Mouse (Mus musculus) intestine, embryonic 16.5 days (tissue): ENCODE measurements around the gene Zfp148. TPM values are rescaled to one million over a fixed set of nuclear protein-coding genes. Genes with fewer than 3 reads are reported as not detected.
A peak's percentile ranks its signal among the peaks of the same experiment; 100 is the strongest.

Experiments used
- ATAC-seq: fragments of 200-750 bp; cut with Nextera tagmentation; 2 replicates; pipeline ENCODE4 v1.8.0; 2017; ENCODE audit warnings: moderate TSS enrichment, moderate library complexity
- H3K27ac ChIP-seq: fragments of 300-500 bp; sonication (generic); 2 replicates; pipeline ENCODE4 v1.5.1; 2014; ENCODE audit warnings: mild to moderate bottlenecking, low read length
- H3K27me3 ChIP-seq: fragments of 300-500 bp; sonication (generic); replicated peaks from 2 replicates; pipeline ENCODE4 v1.6.1; 2014; ENCODE audit warnings: low read length, control low read depth, mixed read lengths; ENCODE audit not compliant: control insufficient read depth, insufficient read depth
- H3K36me3 ChIP-seq: fragments of 300-500 bp; sonication (generic); 2 replicates; pipeline ENCODE4 v1.6.1; 2014; ENCODE audit warnings: low read length, control low read depth; ENCODE audit not compliant: control insufficient read depth, insufficient read depth
- H3K4me1 ChIP-seq: fragments of 300-500 bp; sonication (generic); 2 replicates; pipeline ENCODE4 v1.6.1; 2014; ENCODE audit warnings: low read length, control low read depth, mixed read lengths; ENCODE audit not compliant: control insufficient read depth, insufficient read depth
- H3K4me2 ChIP-seq: fragments of 300-500 bp; sonication (generic); 2 replicates; pipeline ENCODE4 v1.6.1; 2014; ENCODE audit warnings: low read depth, low read length, control low read depth
- H3K4me3 ChIP-seq: fragments of 300-500 bp; sonication (generic); 2 replicates; pipeline ENCODE4 v1.5.1; 2014; ENCODE audit warnings: mild to moderate bottlenecking, low read length
- H3K9ac ChIP-seq: fragments of 300-500 bp; sonication (generic); 2 replicates; pipeline ENCODE4 v1.6.1; 2014; ENCODE audit warnings: low read depth, low read length
- H3K9me3 ChIP-seq: fragments of 300-500 bp; sonication (generic); 2 replicates; pipeline ENCODE4 v1.6.1; 2016; ENCODE audit warnings: low read length, control low read depth; ENCODE audit not compliant: control insufficient read depth
- WGBS: fragments of 180-500 bp; shearing (Covaris S2); extraction: QIAGEN DNeasy Blood & Tissue Kit; methylation state at CpG from one replicate; pipeline ENCODE4 v1.1.7; 2014; 5-methylcytosine and 5-hydroxymethylcytosine counted together
- polyA plus RNA-seq: library from polyadenylated mRNA; unstranded; fragments of >200 nt; fragmentation: Nextera tagmentation; extraction: Ambion mirVana; gene quantifications from 2 replicates; pipeline ENCODE4 v1.2.1, GENCODE M21; 2015

Zfp148 gene
- polyA plus RNA-seq, 1 experiment from 2014 or later: 39.9 TPM

GRCm38 (mm10) chr16:33399913-33400782 lies 19.5 kb downstream of the Zfp148 start:
- Histone ChIP-seq H3K36me3 (no peaks in the 10 kb centered on the region), H3K4me3 (peak overlapping the region; percentile 45), H3K9ac (peak overlapping the region; percentile 70), H3K27ac (peak overlapping the region; percentile 75), H3K4me1 (peaks cover 32% of the 10 kb centered on the region), H3K27me3 (no peaks in the 10 kb centered on the region), H3K9me3 (no peaks in the 10 kb centered on the region), H3K4me2 (peak overlapping the region; percentile 60)
- ATAC-seq: peak; percentile 96
- WGBS: 2% methylated on average over 28 of the region's 28 CpGs

DNA sequence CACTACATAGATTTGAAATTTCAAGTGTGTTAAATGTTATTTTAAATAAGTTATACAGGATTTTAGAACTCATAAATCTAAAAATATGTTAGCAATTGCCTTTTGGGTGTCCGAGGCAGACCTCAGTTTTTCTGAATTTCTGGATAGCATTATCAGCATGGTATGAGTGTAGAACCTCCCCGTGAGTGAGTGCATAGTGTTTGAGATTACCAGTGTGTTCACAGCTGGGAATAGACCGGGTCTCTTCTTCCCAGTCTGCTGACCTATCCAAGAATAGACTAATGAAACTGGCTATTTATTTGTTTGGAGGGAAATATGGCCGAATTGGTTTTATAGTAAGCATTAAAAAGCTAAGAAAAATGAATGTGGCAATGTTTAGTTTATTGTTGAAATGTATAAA lies 20.3 kb downstream of the Zfp148 start:
- no peak for ATAC-seq
- H3K4me2 ChIP-seq: no peak overlapping the region
- peaks cover 32% of the 10 kb centered on the region for H3K4me1 ChIP-seq
- H3K9me3 ChIP-seq: no peaks in the 10 kb centered on the region
- 57% methylated on average over 4 of the region's 4 CpGs for WGBS
- H3K9ac ChIP-seq: no peak overlapping the region
- no peaks in the 10 kb centered on the region for H3K36me3 ChIP-seq
- H3K27ac ChIP-seq: no peak overlapping the region
- H3K4me3 ChIP-seq: no peak overlapping the region
- no peaks in the 10 kb centered on the region for H3K27me3 ChIP-seq

GRCm38 (mm10) chr16:33403258-33403657 lies 22.6 kb downstream of the Zfp148 start:
- Histone ChIP-seq H3K9ac (no peak overlapping the region), H3K27me3 (no peaks in the 10 kb centered on the region), H3K9me3 (no peaks in the 10 kb centered on the region), H3K36me3 (no peaks in the 10 kb centered on the region), H3K4me2 (no peak overlapping the region), H3K27ac (no peak overlapping the region), H3K4me3 (no peak overlapping the region), H3K4me1 (peaks cover 32% of the 10 kb centered on the region)
- 70% methylated on average over 2 of the region's 2 CpGs for WGBS
- ATAC-seq: no peak

- no peaks in the 10 kb centered on the region for H3K27me3 ChIP-seq
- no peak for ATAC-seq
- H3K4me3 ChIP-seq: no peak overlapping the region
- no peak overlapping the region for H3K4me2 ChIP-seq
- no peak overlapping the region for H3K27ac ChIP-seq
- peaks cover 32% of the 10 kb centered on the region for H3K4me1 ChIP-seq
- WGBS: 78% methylated on average over 3 of the region's 3 CpGs
- H3K9ac ChIP-seq: no peak overlapping the region
- no peaks in the 10 kb centered on the region for H3K36me3 ChIP-seq
- H3K9me3 ChIP-seq: no peaks in the 10 kb centered on the region
These were observed 23.4 kb downstream of the Zfp148 start for GRCm38 (mm10) chr16:33404055-33404454.

DNA sequence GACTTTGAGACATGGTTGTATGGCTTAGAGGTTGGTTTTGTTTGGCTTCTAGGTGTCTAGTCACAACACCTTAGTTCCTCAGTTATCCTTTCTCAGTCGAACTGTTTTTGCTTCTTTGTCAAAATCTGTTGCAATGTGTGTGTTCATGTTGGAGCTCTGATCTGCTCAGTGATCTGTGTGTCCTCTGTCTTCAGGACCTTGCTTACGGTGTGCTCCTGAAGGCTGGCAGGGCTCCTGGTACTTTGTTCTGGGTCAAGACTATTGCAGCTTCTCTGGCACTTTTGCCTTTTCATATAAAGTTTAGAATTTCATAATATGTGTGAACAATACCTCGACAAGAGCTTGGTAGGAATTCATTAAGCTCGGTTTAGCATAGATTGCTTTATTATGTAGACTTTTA lies 24.9 kb downstream of the Zfp148 start:
- Histone ChIP-seq H3K36me3 (no peaks in the 10 kb centered on the region), H3K4me1 (peaks cover 20% of the 10 kb centered on the region), H3K9me3 (no peaks in the 10 kb centered on the region), H3K4me2 (no peak overlapping the region), H3K27me3 (no peaks in the 10 kb centered on the region), H3K9ac (no peak overlapping the region), H3K4me3 (no peak overlapping the region), H3K27ac (no peak overlapping the region)
- 82% methylated on average over 4 of the region's 4 CpGs for WGBS
- ATAC-seq: no peak

- Histone ChIP-seq H3K9ac (no peak overlapping the region), H3K36me3 (no peaks in the 10 kb centered on the region), H3K4me2 (no peak overlapping the region), H3K27me3 (no peaks in the 10 kb centered on the region), H3K27ac (no peak overlapping the region), H3K4me3 (no peak overlapping the region), H3K4me1 (peaks cover 10% of the 10 kb centered on the region), H3K9me3 (no peaks in the 10 kb centered on the region)
- 84% methylated on average over 2 of the region's 2 CpGs for WGBS
- no peak for ATAC-seq
These were observed 29.5 kb downstream of the Zfp148 start for GRCm38 (mm10) chr16:33410151-33410550.

DNA sequence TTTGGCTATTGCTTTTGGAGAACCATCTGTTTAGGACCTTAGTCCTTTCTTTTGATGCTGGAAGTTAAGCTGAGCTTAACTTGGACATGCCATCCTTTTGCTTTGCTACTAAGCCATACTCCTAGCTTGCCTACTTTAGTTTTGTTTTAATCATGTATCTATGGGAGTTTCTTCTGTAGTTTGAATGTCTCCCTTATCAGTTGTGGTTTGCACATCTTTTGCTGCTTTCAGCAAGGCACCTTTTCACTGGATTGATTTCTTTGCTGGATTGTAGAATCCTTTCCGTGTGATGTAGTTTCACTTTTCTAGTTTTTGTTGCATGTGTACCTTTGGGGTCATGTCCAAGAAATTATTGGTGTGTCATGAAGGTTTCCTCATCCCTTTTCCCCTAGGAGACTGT lies 30.0 kb downstream of the Zfp148 start:
- no peak overlapping the region for H3K27ac ChIP-seq
- no peaks in the 10 kb centered on the region for H3K9me3 ChIP-seq
- no peak overlapping the region for H3K4me2 ChIP-seq
- H3K4me3 ChIP-seq: no peak overlapping the region
- peaks cover 15% of the 10 kb centered on the region for H3K4me1 ChIP-seq
- no peak overlapping the region for H3K9ac ChIP-seq
- WGBS: 85% methylated on average over 1 of the region's 1 CpGs
- no peaks in the 10 kb centered on the region for H3K36me3 ChIP-seq
- H3K27me3 ChIP-seq: no peaks in the 10 kb centered on the region
- no peak for ATAC-seq

DNA sequence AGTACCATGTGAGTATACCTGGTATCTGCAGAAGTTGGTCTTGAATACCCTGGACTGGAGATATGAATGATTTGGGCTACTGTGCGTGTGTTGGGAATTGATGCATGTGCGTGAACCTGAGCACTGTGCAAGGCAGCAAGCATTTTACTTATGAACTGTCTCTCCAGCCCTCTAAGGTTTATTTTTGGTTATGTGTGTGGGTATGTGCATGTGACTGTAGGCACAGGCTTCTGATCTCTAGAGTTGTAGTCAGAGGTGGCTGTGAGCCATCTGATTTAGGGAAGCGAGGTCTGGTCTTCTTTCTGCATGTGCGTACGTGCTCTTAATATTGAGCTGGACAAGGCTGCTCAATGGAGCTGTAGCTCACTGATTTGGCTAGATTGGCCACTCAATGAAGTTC lies 33.6 kb downstream of the Zfp148 start:
- Histone ChIP-seq H3K27ac (no peak overlapping the region), H3K4me3 (no peak overlapping the region), H3K27me3 (no peaks in the 10 kb centered on the region), H3K9me3 (no peaks in the 10 kb centered on the region), H3K4me2 (no peak overlapping the region), H3K9ac (no peak overlapping the region), H3K36me3 (no peaks in the 10 kb centered on the region), H3K4me1 (peaks cover 19% of the 10 kb centered on the region)
- no peak for ATAC-seq
- WGBS: 88% methylated on average over 5 of the region's 5 CpGs

DNA sequence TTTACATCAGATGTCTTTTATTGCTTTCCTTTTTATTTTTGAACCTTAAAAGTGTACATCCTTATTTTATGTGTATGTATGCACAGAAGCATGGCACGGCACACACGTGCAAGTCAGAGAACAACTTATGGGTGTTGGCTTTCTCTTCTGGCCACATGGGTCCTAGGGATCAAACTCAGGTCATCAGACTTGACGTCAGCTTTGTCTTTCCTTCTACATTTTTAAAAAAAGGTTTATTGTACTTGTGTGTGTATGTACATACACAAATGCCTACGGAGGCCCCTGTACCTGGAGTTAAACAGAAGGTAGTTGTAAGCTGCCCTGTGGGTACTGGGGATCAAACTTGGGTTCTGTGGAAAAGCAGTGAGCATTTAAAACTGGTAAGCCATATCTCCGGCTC lies 35.0 kb downstream of the Zfp148 start:
- no peaks in the 10 kb centered on the region for H3K9me3 ChIP-seq
- no peaks in the 10 kb centered on the region for H3K27me3 ChIP-seq
- H3K4me3 ChIP-seq: no peak overlapping the region
- H3K27ac ChIP-seq: no peak overlapping the region
- H3K4me1 ChIP-seq: peaks cover 19% of the 10 kb centered on the region
- H3K36me3 ChIP-seq: no peaks in the 10 kb centered on the region
- H3K9ac ChIP-seq: no peak overlapping the region
- 71% methylated on average over 5 of the region's 5 CpGs for WGBS
- H3K4me2 ChIP-seq: no peak overlapping the region
- no peak for ATAC-seq

DNA sequence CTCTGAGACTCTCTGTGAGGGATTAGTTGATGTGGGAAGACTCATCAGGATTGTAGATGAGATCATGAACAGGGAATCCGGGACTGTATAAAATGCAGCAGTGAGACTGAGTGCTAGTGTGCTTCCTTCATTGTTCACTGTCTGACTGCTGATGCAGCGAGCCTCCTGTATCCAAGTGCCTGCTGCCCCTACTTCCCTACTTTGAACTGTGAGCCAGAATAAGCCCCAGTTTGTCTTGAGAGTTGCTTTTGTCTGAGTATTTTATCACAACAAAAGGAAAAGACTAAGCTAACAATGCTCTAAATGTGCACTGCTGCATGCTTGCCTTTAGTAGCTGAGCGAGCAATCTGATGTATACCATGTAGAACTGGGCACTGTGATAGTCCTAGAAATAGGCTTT lies 47.7 kb downstream of the Zfp148 start:
- Histone ChIP-seq H3K27ac (no peak overlapping the region), H3K9me3 (no peaks in the 10 kb centered on the region), H3K4me1 (no peaks in the 10 kb centered on the region), H3K4me3 (no peak overlapping the region), H3K27me3 (no peaks in the 10 kb centered on the region), H3K36me3 (peaks cover 6% of the 10 kb centered on the region), H3K4me2 (no peak overlapping the region), H3K9ac (no peak overlapping the region)
- 75% methylated on average over 3 of the region's 3 CpGs for WGBS
- no peak for ATAC-seq
